Mouse (Mus musculus): ENCODE results near the gene Trappc12. TPM values are rescaled to one million over a fixed set of nuclear protein-coding genes. Genes with fewer than 3 reads are reported as not detected.

Trappc12 gene
- polyA plus RNA-seq (2012; rRNA removed) = 49.4 and 50.8 TPM in 2 replicates

GRCm38 (mm10) chr12:28750021-28750633 is at the start of gene Trappc12:
Gene Trappc12, minus strand, starts transcription at chr12:28750472.
- under 1% methylated on average over 41 of the region's 41 CpGs for WGBS
- H3K4me1 ChIP-seq (ENCODE audit: control insufficient read depth, insufficient read depth, low read length) = peaks cover 10% of the 10 kb centered on the region
- TF ChIP-seq POLR2A (IDR thresholded peaks at IDR 0.05; ENCODE audit: borderline replicate concordance, insufficient read depth, low read length) (peak; percentile 67; the same call in 1 of the 2 replicates), CTCF (IDR thresholded peaks at IDR 0.05; ENCODE audit: borderline replicate concordance, insufficient read depth, low read depth, low read length) (no peak)
- peak within 1 kb of the TSS; percentile 95 for H3K4me3 ChIP-seq (replicated peaks; ENCODE audit: insufficient read depth, low read depth, low read length)
- peak within 1 kb of the TSS; percentile 67 for H3K27ac ChIP-seq (ENCODE audit: insufficient read depth, low read length)
- no peaks in the 10 kb centered on the region for H3K27me3 ChIP-seq (ENCODE audit: control insufficient read depth, insufficient read depth, low read length)
- peak; percentile 85 to 88 for DNase-seq

- peaks cover 28% of the 10 kb centered on the region for H3K4me1 ChIP-seq (ENCODE audit: control insufficient read depth, insufficient read depth, low read length)
- TF ChIP-seq CTCF (IDR thresholded peaks at IDR 0.05; ENCODE audit: borderline replicate concordance, insufficient read depth, low read depth, low read length) (no peak), POLR2A (IDR thresholded peaks at IDR 0.05; ENCODE audit: borderline replicate concordance, insufficient read depth, low read length) (no peak)
- H3K27me3 ChIP-seq (ENCODE audit: control insufficient read depth, insufficient read depth, low read length) = no peaks in the 10 kb centered on the region
- DNase-seq = no peak
- 50% methylated on average over 11 of the region's 11 CpGs for WGBS
- no peak overlapping the region for H3K27ac ChIP-seq (ENCODE audit: insufficient read depth, low read length)
- no peak overlapping the region for H3K4me3 ChIP-seq (replicated peaks; ENCODE audit: insufficient read depth, low read depth, low read length)
Observed at GRCm38 (mm10) chr12:28799798-28800411, 49.6 kb upstream of the Trappc12 start.

- DNase-seq = no peak
- peaks cover 21% of the 10 kb centered on the region for H3K4me1 ChIP-seq (ENCODE audit: control insufficient read depth, insufficient read depth, low read length)
- TF ChIP-seq CTCF (IDR thresholded peaks at IDR 0.05; ENCODE audit: borderline replicate concordance, insufficient read depth, low read depth, low read length) (no peak), POLR2A (IDR thresholded peaks at IDR 0.05; ENCODE audit: borderline replicate concordance, insufficient read depth, low read length) (no peak)
- H3K27ac ChIP-seq (ENCODE audit: insufficient read depth, low read length) = no peak overlapping the region
- no peak overlapping the region for H3K4me3 ChIP-seq (replicated peaks; ENCODE audit: insufficient read depth, low read depth, low read length)
- no peaks in the 10 kb centered on the region for H3K27me3 ChIP-seq (ENCODE audit: control insufficient read depth, insufficient read depth, low read length)
Observed at GRCm38 (mm10) chr12:28796881-28797420, 46.7 kb upstream of the Trappc12 start.

GRCm38 (mm10) chr12:28795041-28795440 is 44.8 kb upstream of the Trappc12 start:
- Histone ChIP-seq H3K27ac (ENCODE audit: insufficient read depth, low read length) (no peak overlapping the region), H3K4me1 (ENCODE audit: control insufficient read depth, insufficient read depth, low read length) (peaks cover 11% of the 10 kb centered on the region), H3K27me3 (ENCODE audit: control insufficient read depth, insufficient read depth, low read length) (no peaks in the 10 kb centered on the region), H3K4me3 (replicated peaks; ENCODE audit: insufficient read depth, low read depth, low read length) (no peak overlapping the region)
- 50% methylated on average over 3 of the region's 3 CpGs for WGBS
- no peak for DNase-seq
- TF ChIP-seq CTCF (IDR thresholded peaks at IDR 0.05; ENCODE audit: borderline replicate concordance, insufficient read depth, low read depth, low read length) (no peak), POLR2A (IDR thresholded peaks at IDR 0.05; ENCODE audit: borderline replicate concordance, insufficient read depth, low read length) (no peak)

GRCm38 (mm10) chr12:28793715-28794114 is 43.4 kb upstream of the Trappc12 start:
- Histone ChIP-seq H3K4me3 (replicated peaks; ENCODE audit: insufficient read depth, low read depth, low read length) (no peak overlapping the region), H3K27me3 (ENCODE audit: control insufficient read depth, insufficient read depth, low read length) (no peaks in the 10 kb centered on the region), H3K4me1 (ENCODE audit: control insufficient read depth, insufficient read depth, low read length) (peaks cover 3% of the 10 kb centered on the region; the same call in 1 of the 2 replicates), H3K27ac (ENCODE audit: insufficient read depth, low read length) (no peak overlapping the region)
- DNase-seq = no peak
- 29% methylated on average over 2 of the region's 2 CpGs for WGBS
- TF ChIP-seq CTCF (IDR thresholded peaks at IDR 0.05; ENCODE audit: borderline replicate concordance, insufficient read depth, low read depth, low read length) (no peak), POLR2A (IDR thresholded peaks at IDR 0.05; ENCODE audit: borderline replicate concordance, insufficient read depth, low read length) (no peak)

- no peak for DNase-seq
- H3K4me3 ChIP-seq (replicated peaks; ENCODE audit: insufficient read depth, low read depth, low read length) = no peak overlapping the region
- H3K4me1 ChIP-seq (ENCODE audit: control insufficient read depth, insufficient read depth, low read length) = peaks cover 3% of the 10 kb centered on the region; the same call in 1 of the 2 replicates
- 46% methylated on average over 3 of the region's 3 CpGs for WGBS
- H3K27ac ChIP-seq (ENCODE audit: insufficient read depth, low read length) = no peak overlapping the region
- TF ChIP-seq POLR2A (IDR thresholded peaks at IDR 0.05; ENCODE audit: borderline replicate concordance, insufficient read depth, low read length) = no peak
- no peak for TF ChIP-seq CTCF (IDR thresholded peaks at IDR 0.05; ENCODE audit: borderline replicate concordance, insufficient read depth, low read depth, low read length)
- no peaks in the 10 kb centered on the region for H3K27me3 ChIP-seq (ENCODE audit: control insufficient read depth, insufficient read depth, low read length)
Observed at GRCm38 (mm10) chr12:28792613-28793012, 42.3 kb upstream of the Trappc12 start.

GRCm38 (mm10) chr12:28786310-28786709 is 36.0 kb upstream of the Trappc12 start:
- WGBS = 58% methylated on average over 6 of the region's 6 CpGs
- TF ChIP-seq POLR2A (IDR thresholded peaks at IDR 0.05; ENCODE audit: borderline replicate concordance, insufficient read depth, low read length) = no peak
- no peak for TF ChIP-seq CTCF (IDR thresholded peaks at IDR 0.05; ENCODE audit: borderline replicate concordance, insufficient read depth, low read depth, low read length)
- peak in 1 of 2 experiments; percentile 15 for DNase-seq
- Histone ChIP-seq H3K4me3 (replicated peaks; ENCODE audit: insufficient read depth, low read depth, low read length) (no peak overlapping the region), H3K4me1 (ENCODE audit: control insufficient read depth, insufficient read depth, low read length) (peaks cover 14% of the 10 kb centered on the region), H3K27me3 (ENCODE audit: control insufficient read depth, insufficient read depth, low read length) (no peaks in the 10 kb centered on the region), H3K27ac (ENCODE audit: insufficient read depth, low read length) (no peak overlapping the region)

- no peak for DNase-seq
- WGBS = 78% methylated on average over 1 of the region's 1 CpGs
- Histone ChIP-seq H3K27ac (ENCODE audit: insufficient read depth, low read length) (no peak overlapping the region), H3K4me3 (replicated peaks; ENCODE audit: insufficient read depth, low read depth, low read length) (no peak overlapping the region), H3K4me1 (ENCODE audit: control insufficient read depth, insufficient read depth, low read length) (peaks cover 14% of the 10 kb centered on the region), H3K27me3 (ENCODE audit: control insufficient read depth, insufficient read depth, low read length) (no peaks in the 10 kb centered on the region)
- TF ChIP-seq CTCF (IDR thresholded peaks at IDR 0.05; ENCODE audit: borderline replicate concordance, insufficient read depth, low read depth, low read length) (no peak), POLR2A (IDR thresholded peaks at IDR 0.05; ENCODE audit: borderline replicate concordance, insufficient read depth, low read length) (no peak)
Observed at GRCm38 (mm10) chr12:28785299-28785698, 35.0 kb upstream of the Trappc12 start.

Measured in cerebellum, adult 2 months (tissue).